Mouse (Mus musculus): Measurements from ENCODE around the gene Fam57a. TPM values are rescaled to one million over a fixed set of nuclear protein-coding genes. Genes with fewer than 3 reads are reported as not detected.

The Fam57a gene
- total RNA-seq (2022) = 10 to 100 TPM; 16.1 to 18.7 (median 17.7) TPM

DNA sequence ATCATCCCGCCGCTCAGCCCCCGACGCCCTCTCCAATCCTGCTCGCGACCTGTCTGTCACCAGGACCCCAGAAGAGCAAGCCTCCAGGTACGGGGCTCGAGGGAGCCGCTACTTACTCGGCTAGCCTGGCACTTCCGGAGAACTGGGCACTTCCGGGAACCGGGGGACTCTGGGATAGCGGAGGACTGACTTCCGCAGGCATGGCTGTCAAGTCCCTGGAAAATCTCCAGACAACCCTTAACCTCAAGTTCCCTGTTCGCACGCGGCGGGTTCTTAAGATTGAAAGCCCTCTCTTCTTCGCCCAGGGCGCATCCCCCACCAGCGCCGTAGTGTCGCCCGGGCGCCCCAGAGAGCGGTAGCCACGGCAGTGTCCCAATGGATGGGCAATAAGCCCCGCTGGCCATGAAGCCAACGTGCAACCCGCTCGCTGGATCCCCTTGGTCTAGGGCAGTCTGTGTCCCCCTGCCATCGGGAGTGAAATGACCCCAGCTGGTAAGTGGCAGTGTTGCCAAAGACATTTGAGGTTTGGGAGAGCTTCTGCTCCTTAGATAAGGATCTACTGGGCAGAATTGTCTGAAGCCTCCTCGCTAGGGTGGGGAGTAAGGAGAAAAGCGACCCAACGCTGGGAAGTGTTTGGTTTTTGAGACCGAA is at the start of gene Fam57a, which contains the start of gene Vps53:
Gene Fam57a (plus strand): TSS at position 177 of the 651 bp plus-strand sequence.
Gene Vps53 (minus strand): TSS at position 153 of the 651 bp plus-strand sequence.
- DNase-seq (ENCODE audit: low spot score in 2 of 2) = peak; percentile 80 to 84

GRCm38 (mm10) chr11:76130859-76131258 is 48.6 kb upstream of the Fam57a start:
- no peak for DNase-seq (ENCODE audit: low spot score in 2 of 2)

- no peak for DNase-seq (ENCODE audit: low spot score in 2 of 2)
These were observed 43.6 kb upstream of the Fam57a start for GRCm38 (mm10) chr11:76135641-76136437.

DNA sequence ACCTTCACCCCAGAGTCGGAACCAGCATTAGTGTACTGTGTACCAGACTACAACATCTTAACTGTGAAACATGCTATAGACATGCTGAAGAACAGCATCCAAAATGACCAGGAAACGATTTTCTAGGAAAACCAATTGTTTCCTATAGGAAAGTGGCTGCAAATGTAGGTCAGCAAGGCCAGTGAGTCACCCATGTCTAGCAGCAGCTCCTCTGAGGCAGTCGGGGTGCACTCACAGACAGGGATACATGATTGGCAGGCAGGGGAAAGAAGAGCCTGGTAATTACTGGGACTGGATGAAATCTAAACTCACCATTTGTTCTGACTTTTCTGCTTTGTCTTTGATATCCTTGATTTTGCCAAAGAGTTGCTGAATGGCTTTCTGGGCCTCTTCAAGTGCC is 41.5 kb upstream of the Fam57a start:
- no peak for DNase-seq (ENCODE audit: low spot score in 2 of 2)

GRCm38 (mm10) chr11:76144386-76144785 is 35.1 kb upstream of the Fam57a start:
- no peak for DNase-seq (ENCODE audit: low spot score in 2 of 2)

GRCm38 (mm10) chr11:76145169-76145568 is 34.3 kb upstream of the Fam57a start:
- DNase-seq (ENCODE audit: low spot score in 2 of 2) = no peak

- DNase-seq (ENCODE audit: low spot score in 2 of 2) = no peak
These were observed 33.1 kb upstream of the Fam57a start for GRCm38 (mm10) chr11:76146187-76147010.

DNA sequence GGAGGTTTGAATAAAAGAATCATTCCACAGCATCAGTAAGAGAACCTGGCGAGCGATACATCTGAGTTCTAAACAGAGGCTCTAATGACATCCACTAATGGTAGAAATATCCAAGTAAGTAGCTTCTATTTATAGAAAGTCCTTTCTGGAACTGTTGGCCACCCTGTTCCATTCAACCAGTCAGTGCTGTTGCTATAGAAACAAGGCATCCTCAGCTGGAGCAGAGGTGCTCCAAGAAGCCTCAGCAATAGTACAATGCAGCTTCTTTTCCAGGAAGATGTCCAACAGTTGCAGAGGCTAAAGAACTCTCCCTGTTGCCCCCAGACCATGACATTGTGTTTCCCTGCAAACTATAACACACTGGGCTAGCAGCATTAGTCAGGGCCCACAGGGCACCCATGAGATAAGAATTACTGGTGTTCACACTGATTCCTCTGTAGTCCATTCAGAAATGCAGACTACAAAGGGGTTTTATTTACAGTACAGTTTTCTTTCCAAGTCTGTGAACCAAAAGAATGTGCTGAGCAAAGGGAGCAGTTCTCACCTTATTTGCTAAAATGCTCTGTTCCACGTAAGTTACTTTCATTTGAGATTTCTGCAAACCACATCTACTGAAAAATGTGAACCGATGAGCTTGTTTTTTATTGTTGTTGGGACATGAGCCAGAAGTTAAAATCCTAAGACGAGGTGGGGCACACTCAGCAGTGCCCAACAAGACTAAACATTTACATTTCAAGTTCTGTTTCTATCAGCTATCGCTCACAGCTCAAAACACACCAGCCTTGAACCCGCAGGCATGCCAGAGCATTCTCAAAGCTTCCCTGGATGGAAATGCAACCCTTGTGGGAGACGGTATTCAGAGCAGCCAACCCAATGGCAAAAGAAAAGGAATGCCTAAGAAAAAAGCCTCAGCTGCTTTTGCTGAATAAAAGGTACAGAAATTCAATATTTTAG is 31.1 kb upstream of the Fam57a start:
- peak in 1 of 2 experiments; percentile 27 for DNase-seq (ENCODE audit: low spot score in 2 of 2)

GRCm38 (mm10) chr11:76150980-76151379 is 28.5 kb upstream of the Fam57a start:
- no peak for DNase-seq (ENCODE audit: low spot score in 2 of 2)

DNA sequence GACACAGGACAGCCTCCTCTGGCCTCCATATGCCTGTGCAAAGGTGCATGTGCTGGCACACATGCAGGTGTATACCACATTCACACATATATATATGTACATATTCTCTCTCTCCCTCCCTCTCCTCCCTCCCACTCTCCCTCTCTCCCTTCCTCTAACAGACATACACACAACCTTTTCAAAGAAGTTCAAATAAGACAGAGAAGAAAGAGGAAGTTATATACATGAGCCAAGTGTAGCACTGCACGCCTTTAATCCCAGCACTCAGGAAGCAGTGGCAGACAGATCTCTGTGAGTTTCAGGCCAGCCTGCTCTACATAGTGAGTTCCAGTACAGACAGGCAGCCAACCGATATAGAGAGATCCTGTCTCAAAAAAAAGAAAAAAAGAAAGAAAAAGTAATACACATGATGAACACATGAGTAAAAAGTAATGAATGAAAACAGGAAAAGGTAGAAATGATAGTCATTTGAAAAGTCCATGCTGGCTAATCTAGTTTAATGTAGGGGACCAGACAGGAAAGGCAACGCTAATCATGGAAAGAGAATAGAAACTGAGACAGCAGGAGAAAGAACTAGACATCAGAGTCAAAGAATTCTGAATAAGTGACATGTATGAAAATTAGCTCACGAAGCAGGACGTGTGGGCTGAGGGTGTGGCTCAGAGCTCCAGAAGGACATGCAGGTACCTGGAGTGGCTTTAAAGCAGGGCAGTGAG is 26.1 kb upstream of the Fam57a start:
- no peak for DNase-seq (ENCODE audit: low spot score in 2 of 2)

DNA sequence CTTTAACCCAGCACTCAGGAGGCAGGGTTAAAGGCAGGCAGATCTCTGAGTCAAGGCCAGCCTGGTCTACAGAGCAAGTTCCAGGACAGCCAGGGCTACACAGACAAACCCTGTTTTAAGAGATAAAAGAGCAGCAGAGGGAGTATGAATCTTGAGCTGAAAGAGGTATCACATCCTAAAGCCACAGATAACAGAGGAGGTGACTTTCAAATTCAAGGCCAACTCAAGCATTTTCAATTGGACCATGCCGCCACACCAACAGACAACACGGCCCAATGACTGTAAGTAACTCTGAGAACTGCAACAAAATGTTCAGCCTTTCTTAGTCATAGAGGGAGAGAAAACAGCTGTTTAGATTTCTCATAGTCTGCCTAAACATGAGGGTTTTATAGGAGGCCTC is 25.3 kb upstream of the Fam57a start:
- DNase-seq (ENCODE audit: low spot score in 2 of 2) = no peak

DNA sequence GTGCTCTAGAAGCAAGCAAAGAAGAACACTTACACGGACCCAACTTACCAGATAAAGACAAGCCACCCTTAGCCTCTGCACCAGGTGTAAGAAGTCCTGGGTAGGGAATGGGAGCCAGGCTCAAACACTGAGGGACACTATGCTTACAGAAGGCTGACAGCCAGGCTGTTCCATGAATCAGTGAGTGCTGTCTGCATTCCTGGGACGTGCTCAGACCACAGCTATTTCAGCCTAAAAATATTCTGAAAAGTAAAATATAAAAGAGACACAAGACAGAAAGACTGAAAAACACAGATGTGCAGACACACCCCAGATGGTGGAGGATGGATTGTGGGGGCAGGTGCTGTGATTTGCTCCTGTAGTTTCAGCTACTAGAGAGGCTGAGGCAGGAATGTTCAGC is 24.6 kb upstream of the Fam57a start:
- DNase-seq (ENCODE audit: low spot score in 2 of 2) = no peak

GRCm38 (mm10) chr11:76158375-76158774 is 21.1 kb upstream of the Fam57a start:
- no peak for DNase-seq (ENCODE audit: low spot score in 2 of 2)

- no peak for DNase-seq (ENCODE audit: low spot score in 2 of 2)
These were observed 19.2 kb upstream of the Fam57a start for GRCm38 (mm10) chr11:76160251-76160650.

GRCm38 (mm10) chr11:76166657-76167056 is 12.8 kb upstream of the Fam57a start:
- DNase-seq (ENCODE audit: low spot score in 2 of 2) = no peak

GRCm38 (mm10) chr11:76167079-76167765 is 12.2 kb upstream of the Fam57a start:
- DNase-seq (ENCODE audit: low spot score in 2 of 2) = peak; percentile 21 to 40

- DNase-seq (ENCODE audit: low spot score in 2 of 2) = no peak
These were observed 10.5 kb upstream of the Fam57a start for GRCm38 (mm10) chr11:76168976-76169375.

- DNase-seq (ENCODE audit: low spot score in 2 of 2) = no peak
These were observed 9.3 kb upstream of the Fam57a start for GRCm38 (mm10) chr11:76170207-76170606.

DNA sequence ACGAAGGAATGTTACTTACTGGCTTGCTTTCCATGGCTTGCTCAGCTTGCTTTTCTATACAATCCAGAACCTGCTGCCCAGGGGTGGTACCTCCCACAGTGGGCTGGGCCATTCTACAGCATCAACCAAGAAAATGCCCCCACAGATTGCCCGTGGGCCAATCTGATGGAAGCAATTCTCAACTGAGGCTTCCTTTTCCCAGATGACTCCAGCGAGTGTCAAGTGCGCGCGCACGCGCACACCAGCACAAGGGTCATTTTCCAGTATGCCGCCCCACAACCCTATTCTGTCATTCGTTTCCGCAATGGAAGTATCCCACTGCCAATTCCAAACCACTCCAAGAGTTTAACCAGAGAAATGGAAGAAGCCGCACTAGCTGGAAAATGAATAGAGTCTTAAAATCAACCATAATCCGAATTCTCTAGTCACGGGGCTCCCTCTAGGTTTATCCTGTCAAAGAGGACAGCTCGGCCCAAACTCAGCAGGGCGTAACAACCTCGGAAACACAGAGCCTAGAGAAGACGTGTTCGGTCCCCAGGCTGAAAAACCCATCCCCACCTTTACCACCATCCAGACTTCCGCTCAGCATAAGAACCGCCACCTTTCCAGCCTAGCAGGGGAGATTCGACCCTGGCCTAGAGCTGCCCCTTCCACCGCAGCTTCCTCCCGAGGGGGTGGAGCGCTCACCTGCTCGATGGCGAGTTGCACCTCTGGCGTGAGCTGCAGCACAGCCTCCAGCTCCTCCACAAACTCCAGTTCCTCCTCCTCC is 561 bp upstream of the Fam57a start:
- peak; percentile 43 to 56 for DNase-seq (ENCODE audit: low spot score in 2 of 2)
